Mouse (Mus musculus): ENCODE results near the gene Mrgpra6. TPM values are rescaled to one million over a fixed set of nuclear protein-coding genes. Genes with fewer than 3 reads are reported as not detected.
A peak's percentile ranks its signal among the peaks of the same experiment; 100 is the strongest.

The Mrgpra6 gene
- not detected for total RNA-seq (2021)
- long read RNA-seq, experiment 1: 0 reads
- long read RNA-seq, experiment 2: 0 reads

GRCm38 (mm10) chr7:47204830-47205229, at the start of gene Mrgpra6:
Mrgpra6 (minus strand) TSS chr7:47204920.
- DNase-seq (ENCODE audit: low spot score in 2 of 2): no peak

- no peak for DNase-seq (ENCODE audit: low spot score in 2 of 2)
Observed at GRCm38 (mm10) chr7:47252770-47253169, 48.0 kb upstream of the Mrgpra6 start, which contains the start of gene Mrgpra9. Mrgpra9 (minus strand) TSS chr7:47252848.

GRCm38 (mm10) chr7:47244658-47245057, 39.9 kb upstream of the Mrgpra6 start:
- no peak for DNase-seq (ENCODE audit: low spot score in 2 of 2)

- no peak for DNase-seq (ENCODE audit: low spot score in 2 of 2)
Observed at GRCm38 (mm10) chr7:47195271-47195670, 9.4 kb downstream of the Mrgpra6 start.

- no peak for DNase-seq (ENCODE audit: low spot score in 2 of 2)
Observed at GRCm38 (mm10) chr7:47170814-47171213, 33.9 kb downstream of the Mrgpra6 start.

- no peak for DNase-seq (ENCODE audit: low spot score in 2 of 2)
Observed at GRCm38 (mm10) chr7:47165028-47165427, 39.7 kb downstream of the Mrgpra6 start.

- DNase-seq (ENCODE audit: low spot score in 2 of 2): no peak
Observed at GRCm38 (mm10) chr7:47163203-47163602, 41.5 kb downstream of the Mrgpra6 start.

- no peak for DNase-seq (ENCODE audit: low spot score in 2 of 2)
Observed at GRCm38 (mm10) chr7:47158451-47158850, 46.3 kb downstream of the Mrgpra6 start.

- DNase-seq (ENCODE audit: low spot score in 2 of 2): no peak
Observed at GRCm38 (mm10) chr7:47157743-47158142, 47.0 kb downstream of the Mrgpra6 start.

GRCm38 (mm10) chr7:47155849-47156248, 48.9 kb downstream of the Mrgpra6 start:
- no peak for DNase-seq (ENCODE audit: low spot score in 2 of 2)

- DNase-seq (ENCODE audit: low spot score in 2 of 2): no peak
Observed at GRCm38 (mm10) chr7:47155396-47155795, 49.3 kb downstream of the Mrgpra6 start.

GRCm38 (mm10) chr7:47150420-47151061, 54.2 kb downstream of the Mrgpra6 start:
- peak; percentile 50 to 75 for DNase-seq (ENCODE audit: low spot score in 2 of 2)

GRCm38 (mm10) chr7:47148298-47148697, 56.4 kb downstream of the Mrgpra6 start:
- DNase-seq (ENCODE audit: low spot score in 2 of 2): no peak

GRCm38 (mm10) chr7:47146034-47146812, 58.5 kb downstream of the Mrgpra6 start:
- peak; percentile 49 to 53 for DNase-seq (ENCODE audit: low spot score in 2 of 2)

- no peak for DNase-seq (ENCODE audit: low spot score in 2 of 2)
Observed at GRCm38 (mm10) chr7:47144299-47144698, 60.4 kb downstream of the Mrgpra6 start.

- no peak for DNase-seq (ENCODE audit: low spot score in 2 of 2)
Observed at GRCm38 (mm10) chr7:47139823-47140325, 64.8 kb downstream of the Mrgpra6 start.

Other genes starting within 250 kb of the Mrgpra6 start
- gene Uevld, start 246.4 kb downstream of the Mrgpra6 start, total RNA-seq (2021): 10 to 100 TPM; 10.4 to 11.3 TPM
- gene Gm9999, start 221.3 kb downstream of the Mrgpra6 start, total RNA-seq (2021): not detected
- gene Spty2d1, start 196.5 kb downstream of the Mrgpra6 start, total RNA-seq (2021): 10 to 100 TPM; 12.8 to 13.1 TPM
- 10 to 100 TPM; 15.5 to 16.5 TPM for gene Tmem86a, start 154.3 kb downstream of the Mrgpra6 start, total RNA-seq (2021)
- gene Ptpn5, start 71.2 kb downstream of the Mrgpra6 start, total RNA-seq (2021): 100 to 1,000 TPM; 102 to 103 TPM
- gene Mrgpra9, start 47.9 kb upstream of the Mrgpra6 start, total RNA-seq (2021): not detected
- not detected for gene Mrgpra1, start 149.3 kb upstream of the Mrgpra6 start, total RNA-seq (2021)
- not detected for gene Mrgpra2a, start 247.2 kb upstream of the Mrgpra6 start, total RNA-seq (2021)